Mouse (Mus musculus) left cerebral cortex, adult 9 months (tissue): Measurements from ENCODE around the gene Tchhl1.
"Not testable (repeated sequence)": the region's sequence is repeated elsewhere in the genome, so short reads cannot be mapped to it uniquely, and the experiment has no call there.

Experiments
- DNase-seq, 2 experiments: peaks; one replicate each; pipeline ENCODE4 v3.0.0; 2022; ENCODE audit warnings: low spot score in 2 of 2

Tchhl1 gene

GRCm38 (mm10) chr3:93468561-93468960 is at the start of gene Tchhl1:
Tchhl1 (plus strand) TSS chr3:93468754.
- no peak for DNase-seq

DNA sequence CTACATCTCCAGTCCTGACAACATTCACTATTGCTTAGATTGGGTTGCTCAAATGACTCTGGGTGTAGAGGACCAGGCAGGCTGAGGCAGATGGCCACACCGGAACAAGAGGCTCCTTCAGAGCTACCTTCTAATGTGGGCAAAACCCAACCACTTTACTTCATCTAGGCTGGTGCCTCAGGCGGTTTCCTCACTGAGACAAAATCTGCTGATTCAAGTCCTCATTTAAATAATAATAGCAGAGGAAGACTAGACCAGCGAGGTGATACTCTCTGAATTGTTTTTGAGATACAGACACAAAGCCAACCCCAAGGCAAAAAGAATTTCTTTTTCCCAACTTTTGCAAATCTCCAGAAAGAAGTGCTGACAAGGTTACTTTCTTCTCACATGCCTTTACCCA is 36.9 kb upstream of the Tchhl1 start:
- DNase-seq = no peak

- DNase-seq = no peak
Observed at GRCm38 (mm10) chr3:93442030-93442429, 26.5 kb upstream of the Tchhl1 start, which contains the start of gene Tchh. Tchh (plus strand) TSS chr3:93442330.

DNA sequence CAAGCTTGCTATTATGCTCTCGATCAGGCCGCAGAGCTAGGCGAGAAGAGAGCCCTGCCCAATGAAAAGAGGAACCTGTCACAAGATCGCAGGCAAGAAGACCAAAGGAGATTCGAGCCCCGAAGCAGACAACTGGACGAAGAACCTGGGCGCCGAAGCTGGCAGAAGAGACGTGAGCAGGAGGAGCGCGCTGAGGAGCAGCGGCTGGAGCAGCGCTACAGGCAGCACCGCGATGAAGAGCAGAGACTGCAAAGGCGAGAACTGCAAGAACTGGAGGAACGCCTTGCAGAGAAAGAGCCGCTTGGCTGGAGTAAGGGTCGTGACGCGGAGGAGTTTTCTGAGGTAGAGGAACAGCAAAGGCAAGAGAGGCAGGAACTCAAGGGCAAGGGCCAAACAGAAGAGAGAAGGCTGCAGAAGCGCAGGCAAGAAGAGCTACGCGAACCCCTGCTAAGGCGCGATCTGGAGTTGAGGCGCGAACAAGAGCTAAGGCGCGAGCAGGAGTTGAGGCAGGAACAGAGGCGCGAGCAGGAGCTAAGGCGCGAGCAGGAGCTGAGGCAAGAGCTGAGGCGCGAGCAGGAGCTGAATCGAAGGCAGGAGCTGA is 25.0 kb upstream of the Tchhl1 start:
- DNase-seq = peak in 1 of 2 experiments; percentile 15

- DNase-seq = peak in 1 of 2 experiments; percentile 60
Observed at GRCm38 (mm10) chr3:93444343-93445164, 24.0 kb upstream of the Tchhl1 start.

GRCm38 (mm10) chr3:93445165-93445705 is 23.3 kb upstream of the Tchhl1 start:
- peak in 1 of 2 experiments; percentile 19 for DNase-seq

- DNase-seq = no peak
Observed at GRCm38 (mm10) chr3:93446128-93446755, 22.3 kb upstream of the Tchhl1 start.

GRCm38 (mm10) chr3:93446756-93447137 is 21.8 kb upstream of the Tchhl1 start:
- not testable (repeated sequence) for DNase-seq

DNA sequence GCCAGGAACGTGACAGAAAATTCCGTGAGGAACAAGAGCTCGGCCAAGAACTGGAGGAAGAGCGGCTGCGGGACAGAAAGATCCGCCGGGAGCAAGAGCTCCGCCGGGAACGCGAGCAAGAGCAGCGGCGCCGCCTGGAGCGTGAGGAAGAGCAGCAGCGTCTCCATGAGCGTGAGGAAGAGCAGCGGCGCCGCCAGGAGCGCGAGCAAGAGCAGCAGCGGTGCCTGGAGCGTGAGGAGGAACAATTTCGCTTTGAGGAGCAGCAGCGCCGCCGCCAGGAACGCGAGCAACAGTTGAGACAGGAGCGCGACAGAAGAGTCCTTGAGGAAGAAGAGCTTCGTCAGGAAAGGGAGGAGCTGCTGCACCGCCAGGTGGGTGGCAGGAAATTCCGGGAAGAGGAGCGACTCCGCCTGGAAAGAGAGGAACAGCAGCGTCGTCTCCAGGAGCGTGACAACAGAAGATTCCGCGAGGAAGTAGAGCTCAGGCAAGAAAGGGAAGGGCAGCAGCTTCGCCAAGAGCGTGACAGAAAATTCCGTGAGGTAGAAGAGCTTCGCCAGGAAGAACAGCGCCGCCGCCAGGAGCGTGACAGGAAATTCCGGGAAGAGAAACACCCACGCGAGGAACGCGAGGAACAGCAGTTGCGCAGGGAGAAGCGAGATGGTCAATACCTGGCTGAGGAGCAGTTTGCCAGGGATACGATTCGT is 21.3 kb upstream of the Tchhl1 start:
- peak in 1 of 2 experiments; percentile 72 for DNase-seq

DNA sequence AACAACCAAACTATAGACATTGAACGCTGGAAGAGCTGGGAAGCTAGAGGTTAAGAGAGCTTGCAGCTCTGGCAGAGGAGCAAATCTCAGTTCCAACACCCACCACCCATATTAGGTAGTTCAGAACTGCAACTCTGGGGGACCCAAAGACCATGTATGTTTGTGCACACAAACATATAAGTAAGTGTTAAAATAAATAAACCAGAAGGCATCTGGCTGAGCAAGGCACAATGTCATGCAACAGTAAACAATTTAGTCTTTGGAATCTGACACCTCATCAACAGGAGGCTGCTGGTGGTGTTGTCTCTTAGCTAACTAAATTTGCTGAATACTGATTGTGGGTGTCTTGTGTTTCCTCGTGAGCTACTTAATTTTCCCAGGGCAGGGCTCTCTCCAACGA is 2.0 kb upstream of the Tchhl1 start:
- DNase-seq = no peak

DNA sequence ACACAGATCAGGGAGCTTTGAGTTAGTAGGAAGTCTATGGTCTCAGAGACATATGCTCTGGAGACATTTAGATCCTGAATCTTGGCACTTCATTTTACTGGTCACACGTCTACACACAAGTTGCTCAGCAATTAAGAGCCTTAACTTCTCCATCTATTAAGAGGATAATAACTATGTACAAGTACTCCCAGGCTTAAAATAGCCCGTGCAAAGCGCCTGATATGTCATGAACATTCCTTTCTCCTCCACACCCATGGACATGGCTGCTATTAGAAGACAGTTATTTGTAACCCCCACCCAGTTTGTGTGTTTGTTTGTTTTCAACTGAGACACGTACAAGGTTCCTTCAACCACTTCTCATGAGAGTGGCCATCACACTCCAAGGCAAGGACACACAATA is 1.4 kb upstream of the Tchhl1 start:
- DNase-seq = no peak

- no peak for DNase-seq
Observed at GRCm38 (mm10) chr3:93469629-93470028, 1.1 kb downstream of the Tchhl1 start.

DNA sequence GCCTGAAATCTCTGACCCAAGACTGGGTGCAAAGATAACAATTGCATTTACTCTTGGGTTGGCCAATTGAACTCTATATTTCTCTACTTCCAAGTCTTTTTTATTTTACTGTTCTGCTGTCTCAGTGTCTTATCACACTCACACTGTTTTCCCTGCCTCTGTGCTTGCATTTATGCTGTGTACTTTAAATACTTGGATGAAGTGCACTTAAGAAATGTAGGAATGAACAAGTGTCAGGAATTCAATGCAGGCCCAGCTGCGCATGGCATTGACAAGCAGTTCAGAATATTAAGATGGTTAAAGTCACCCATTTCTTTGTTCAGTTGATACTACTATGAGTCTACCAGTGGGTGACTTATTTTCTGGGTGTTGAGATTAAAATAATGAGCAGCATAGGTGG is 11.5 kb downstream of the Tchhl1 start:
- no peak for DNase-seq

- DNase-seq = no peak
Observed at GRCm38 (mm10) chr3:93481982-93482616, 13.5 kb downstream of the Tchhl1 start.

GRCm38 (mm10) chr3:93485611-93486010 is 17.1 kb downstream of the Tchhl1 start:
- no peak for DNase-seq

GRCm38 (mm10) chr3:93488541-93488940 is 20.0 kb downstream of the Tchhl1 start:
- no peak for DNase-seq

DNA sequence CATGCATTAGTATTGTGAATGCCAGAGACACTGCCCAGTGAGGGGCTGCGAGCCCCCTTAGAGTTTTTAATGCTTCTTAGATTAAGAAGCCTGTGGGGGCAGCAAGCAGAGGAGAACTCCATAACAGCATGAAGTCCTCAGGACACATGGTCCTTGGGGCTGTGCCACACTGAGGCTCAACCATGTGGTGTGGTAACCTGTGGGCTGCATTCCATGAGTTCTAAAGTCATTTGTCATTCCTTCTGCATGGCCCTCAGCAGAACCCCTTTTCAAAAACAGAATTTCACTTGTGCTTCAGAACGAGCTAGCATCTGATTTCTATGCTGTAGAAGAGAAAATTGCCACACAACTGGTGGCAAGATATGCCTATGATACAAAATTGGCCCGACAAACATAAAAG is 23.6 kb downstream of the Tchhl1 start:
- no peak for DNase-seq

GRCm38 (mm10) chr3:93493992-93494391 is 25.4 kb downstream of the Tchhl1 start:
- peak; percentile 11 to 68 for DNase-seq

DNA sequence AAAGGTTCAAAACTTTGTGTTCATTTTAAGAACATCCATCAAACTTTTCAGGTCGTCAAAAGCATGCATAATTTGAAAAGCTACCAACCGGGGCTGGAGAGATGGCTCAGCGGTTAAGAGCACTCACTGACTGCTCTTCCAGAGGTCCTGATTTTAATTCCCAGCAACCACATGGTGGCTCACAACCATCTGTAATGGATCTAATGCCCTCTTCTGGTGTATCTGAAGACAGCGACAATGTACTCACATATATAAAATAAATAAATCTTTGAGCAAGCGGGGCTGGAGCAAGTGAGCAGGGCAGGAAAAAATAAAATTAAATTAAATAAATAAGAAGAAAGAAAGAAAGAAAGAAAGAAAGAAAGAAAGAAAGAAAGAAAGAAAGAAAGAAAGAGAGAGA is 26.2 kb downstream of the Tchhl1 start:
- not testable (repeated sequence) for DNase-seq

GRCm38 (mm10) chr3:93497131-93497530 is 28.6 kb downstream of the Tchhl1 start:
- DNase-seq = no peak

DNA sequence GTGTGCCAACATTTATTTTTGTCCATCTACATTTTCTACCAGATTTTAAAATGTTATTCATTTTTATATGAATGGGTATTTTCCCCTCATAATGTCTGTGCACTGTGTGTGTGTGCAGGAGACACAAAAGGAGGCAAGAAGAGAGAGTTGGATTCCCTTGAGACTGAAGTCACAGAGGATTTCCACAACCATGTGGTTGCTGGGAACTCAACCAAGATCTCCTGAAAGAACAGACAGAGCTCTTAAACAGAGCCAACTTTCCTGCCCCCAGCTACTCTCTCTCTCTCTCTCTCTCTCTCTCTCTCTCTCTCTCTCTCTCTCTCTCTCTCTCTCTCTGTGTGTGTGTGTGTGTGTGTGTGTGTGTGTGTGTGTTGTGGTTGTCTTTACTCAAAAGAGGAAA is 30.6 kb downstream of the Tchhl1 start:
- DNase-seq = no peak
